In the genomic region with DNA sequence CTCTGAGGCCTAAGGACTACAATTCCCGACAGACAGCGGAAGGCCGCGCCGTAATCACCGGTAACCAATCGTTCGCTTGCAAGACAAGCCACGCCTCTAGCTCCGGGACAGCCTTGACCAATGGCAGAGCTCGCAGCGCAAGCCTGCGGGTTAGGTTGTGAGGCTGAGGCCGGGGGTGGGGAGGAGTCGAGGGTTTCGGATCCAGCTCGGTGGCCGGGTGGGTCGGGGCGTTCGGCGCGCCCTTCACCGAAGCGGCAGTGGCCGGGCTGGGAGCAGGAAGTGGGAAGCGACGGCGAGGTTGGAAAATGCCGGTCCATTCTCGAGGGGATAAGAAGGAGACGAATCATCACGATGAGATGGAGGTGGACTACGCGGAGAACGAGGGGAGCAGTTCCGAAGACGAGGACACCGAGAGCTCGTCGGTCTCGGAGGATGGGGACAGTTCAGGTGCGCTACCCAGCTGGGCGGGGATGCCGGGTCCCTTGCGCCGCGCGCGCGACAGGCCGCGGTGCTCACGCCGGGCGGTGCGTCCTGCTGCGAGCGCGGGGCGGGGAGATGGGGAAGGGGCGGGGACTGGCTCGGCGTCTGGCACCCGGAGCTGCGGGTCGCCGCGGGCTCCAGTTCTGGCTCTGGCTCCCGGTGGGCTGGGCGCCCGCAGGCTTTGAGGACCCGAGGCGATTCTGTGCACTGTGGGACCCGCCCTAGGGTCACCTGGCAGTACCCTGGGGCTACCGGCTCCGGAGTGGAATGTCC, we compare ENCODE assay signal across 7 mouse cellular contexts. TPM values are rescaled to one million over a fixed set of nuclear protein-coding genes. Genes with fewer than 3 reads are reported as not detected.
DNase-seq lines count a peak whose midpoint lies in the region; ATAC-seq lines count a peak whose summit lies in the region.

A gene (plus strand): TSS at position 126 of the 753 bp plus-strand sequence.

- no peaks in the 10 kb centered on the region for H3K27me3 ChIP-seq in embryonic facial prominence, embryonic 10.5 days (replicated peaks; ENCODE audit: low read depth, poor library complexity, severe bottlenecking)
- H3K27me3 ChIP-seq in limb, embryonic 10.5 days (ENCODE audit: low read depth, poor library complexity, severe bottlenecking): no peaks in the 10 kb centered on the region
- no peaks in the 10 kb centered on the region for H3K27me3 ChIP-seq in midbrain, embryonic 13.5 days

- peaks cover 12% of the 10 kb centered on the region for H3K4me1 ChIP-seq in embryonic facial prominence, embryonic 10.5 days
- H3K4me1 ChIP-seq in limb, embryonic 10.5 days: peaks cover 9% of the 10 kb centered on the region
- peaks cover 15% of the 10 kb centered on the region for H3K4me1 ChIP-seq in midbrain, embryonic 13.5 days (replicated peaks)

- peak; percentile 96 for DNase-seq in adrenal gland, postnatal 10 days
- peak; percentile 98 for DNase-seq in embryonic facial prominence, embryonic 10.5 days (ENCODE audit: low spot score)
- DNase-seq in gonadal fat pad, adult 2 months (ENCODE audit: low read depth): peak; percentile 66
- DNase-seq in kidney, adult 11 months: peak; percentile 98
- peak; percentile 94 for DNase-seq in limb, embryonic 10.5 days (ENCODE audit: low spot score)
- DNase-seq in spleen, adult 12 weeks (ENCODE audit: low spot score): peak; percentile 89

- peak within 1 kb of the TSS; percentile 86 for H3K4me3 ChIP-seq in embryonic facial prominence, embryonic 10.5 days
- H3K4me3 ChIP-seq in limb, embryonic 10.5 days: peak within 1 kb of the TSS; percentile 88
- H3K4me3 ChIP-seq in midbrain, embryonic 13.5 days (replicated peaks): peak within 1 kb of the TSS; percentile 61

- peak; percentile 99 for ATAC-seq in midbrain, embryonic 13.5 days

- peak within 1 kb of the TSS; percentile 74 for H3K9ac ChIP-seq in midbrain, embryonic 13.5 days (replicated peaks)

- WGBS in embryonic facial prominence, embryonic 10.5 days: under 1% methylated on average over 77 of the region's 77 CpGs
- under 1% methylated on average over 74 of the region's 77 CpGs for WGBS in limb, embryonic 10.5 days
- under 1% methylated on average over 76 of the region's 77 CpGs for WGBS in midbrain, embryonic 13.5 days

- peak within 1 kb of the TSS; percentile 77 for H3K4me2 ChIP-seq in midbrain, embryonic 13.5 days (replicated peaks)

- H3K9me3 ChIP-seq in embryonic facial prominence, embryonic 10.5 days: no peaks in the 10 kb centered on the region
- H3K9me3 ChIP-seq in limb, embryonic 10.5 days (replicated peaks): no peaks in the 10 kb centered on the region
- H3K9me3 ChIP-seq in midbrain, embryonic 13.5 days: no peaks in the 10 kb centered on the region

- peaks cover 15% of the 10 kb centered on the region for H3K36me3 ChIP-seq in embryonic facial prominence, embryonic 10.5 days (replicated peaks)
- H3K36me3 ChIP-seq in limb, embryonic 10.5 days: peaks cover 12% of the 10 kb centered on the region
- no peaks in the 10 kb centered on the region for H3K36me3 ChIP-seq in midbrain, embryonic 13.5 days

- H3K27ac ChIP-seq in embryonic facial prominence, embryonic 10.5 days (replicated peaks): peak within 1 kb of the TSS; percentile 92
- H3K27ac ChIP-seq in limb, embryonic 10.5 days: peak within 1 kb of the TSS; percentile 92
- H3K27ac ChIP-seq in midbrain, embryonic 13.5 days: peak within 1 kb of the TSS; percentile 90

RNA-seq across cellular contexts. Expression of the gene that starts here (rescaled TPM):
- total RNA-seq in adrenal gland, postnatal 10 days (2021): 10 to 100 TPM; 28.2 to 38.0 TPM
- 42.4 and 45.3 TPM in 2 replicates for polyA plus RNA-seq in embryonic facial prominence, embryonic 10.5 days (2016; fragmentation: Nextera tagmentation; extraction: Ambion mirVana)
- polyA plus RNA-seq in gonadal fat pad, adult 2 months (2012; rRNA removed): 13.8 and 14.6 TPM in 2 replicates
- 35.6 and 45.9 TPM in 2 replicates for polyA plus RNA-seq in limb, embryonic 10.5 days (2016; fragmentation: Nextera tagmentation; extraction: Ambion mirVana)
- 52.5 and 56.1 TPM in 2 replicates for polyA plus RNA-seq in midbrain, embryonic 13.5 days (2015; fragmentation: Nextera tagmentation; extraction: Ambion mirVana)

Comparison
In these comparisons a context has a peak if more than half of its experiments do, and no peak if none do; other contexts are left out.
1. Peak in every context shown above with its lines: DNase-seq, ATAC-seq, H3K4me3 ChIP-seq and H3K27ac ChIP-seq.